Mouse (Mus musculus): ENCODE measurements around the gene Ran. TPM values are rescaled to one million over a fixed set of nuclear protein-coding genes. Genes with fewer than 3 reads are reported as not detected.

Ran gene
- polyA plus RNA-seq, 2 experiments = 266 to 476 TPM

- 71% methylated on average over 5 of the region's 5 CpGs for WGBS
- DNase-seq (ENCODE audit: low spot score) (no peak), ATAC-seq (ENCODE audit: low FRiP score, low read depth) (no peak)
- Histone ChIP-seq H3K9me3 (ENCODE audit: control insufficient read depth, low read length) (no peaks in the 10 kb centered on the region), H3K27ac (replicated peaks; ENCODE audit: low read depth, low read length) (no peak overlapping the region), H3K4me1 (ENCODE audit: control insufficient read depth, insufficient read depth, low read length) (no peaks in the 10 kb centered on the region), H3K9ac (ENCODE audit: low read depth, low read length, severe bottlenecking) (no peak overlapping the region), H3K4me2 (replicated peaks; ENCODE audit: low read depth, low read length, severe bottlenecking) (no peak overlapping the region), H3K36me3 (ENCODE audit: control insufficient read depth, insufficient read depth, low read length) (peaks cover 12% of the 10 kb centered on the region), H3K4me3 (replicated peaks; ENCODE audit: low read length) (no peak overlapping the region), H3K27me3 (ENCODE audit: control insufficient read depth, insufficient read depth, low read length) (no peaks in the 10 kb centered on the region)
- TF ChIP-seq POLR2A (IDR thresholded peaks at IDR 0.05; ENCODE audit: borderline replicate concordance, extremely low read depth, insufficient read depth, insufficient read length) = no peak
These were observed 9.4 kb downstream of the Ran start for GRCm38 (mm10) chr5:129029131-129029723.

GRCm38 (mm10) chr5:129036678-129037077 is 16.8 kb downstream of the Ran start:
- Histone ChIP-seq H3K4me2 (replicated peaks; ENCODE audit: low read depth, low read length, severe bottlenecking) (no peak overlapping the region), H3K4me3 (replicated peaks; ENCODE audit: low read length) (no peak overlapping the region), H3K9ac (ENCODE audit: low read depth, low read length, severe bottlenecking) (no peak overlapping the region), H3K36me3 (ENCODE audit: control insufficient read depth, insufficient read depth, low read length) (no peaks in the 10 kb centered on the region), H3K27ac (replicated peaks; ENCODE audit: low read depth, low read length) (no peak overlapping the region), H3K9me3 (ENCODE audit: control insufficient read depth, low read length) (no peaks in the 10 kb centered on the region), H3K27me3 (ENCODE audit: control insufficient read depth, insufficient read depth, low read length) (no peaks in the 10 kb centered on the region), H3K4me1 (ENCODE audit: control insufficient read depth, insufficient read depth, low read length) (no peaks in the 10 kb centered on the region)
- ATAC-seq (ENCODE audit: low FRiP score, low read depth) (no peak), DNase-seq (ENCODE audit: low spot score) (no peak)
- TF ChIP-seq POLR2A (IDR thresholded peaks at IDR 0.05; ENCODE audit: borderline replicate concordance, extremely low read depth, insufficient read depth, insufficient read length) = no peak
- WGBS = 88% methylated on average over 5 of the region's 5 CpGs

GRCm38 (mm10) chr5:129037739-129038138 is 17.9 kb downstream of the Ran start:
- Histone ChIP-seq H3K27me3 (ENCODE audit: control insufficient read depth, insufficient read depth, low read length) (no peaks in the 10 kb centered on the region), H3K4me2 (replicated peaks; ENCODE audit: low read depth, low read length, severe bottlenecking) (no peak overlapping the region), H3K4me1 (ENCODE audit: control insufficient read depth, insufficient read depth, low read length) (no peaks in the 10 kb centered on the region), H3K9ac (ENCODE audit: low read depth, low read length, severe bottlenecking) (no peak overlapping the region), H3K27ac (replicated peaks; ENCODE audit: low read depth, low read length) (no peak overlapping the region), H3K36me3 (ENCODE audit: control insufficient read depth, insufficient read depth, low read length) (no peaks in the 10 kb centered on the region), H3K9me3 (ENCODE audit: control insufficient read depth, low read length) (no peaks in the 10 kb centered on the region), H3K4me3 (replicated peaks; ENCODE audit: low read length) (no peak overlapping the region)
- WGBS = 52% methylated on average over 7 of the region's 7 CpGs
- TF ChIP-seq POLR2A (IDR thresholded peaks at IDR 0.05; ENCODE audit: borderline replicate concordance, extremely low read depth, insufficient read depth, insufficient read length) = no peak
- no peak for ATAC-seq (ENCODE audit: low FRiP score, low read depth)
- no peak for DNase-seq (ENCODE audit: low spot score)

GRCm38 (mm10) chr5:129045641-129046580 is 26.0 kb downstream of the Ran start:
- Histone ChIP-seq H3K36me3 (ENCODE audit: control insufficient read depth, insufficient read depth, low read length) (no peaks in the 10 kb centered on the region), H3K4me1 (ENCODE audit: control insufficient read depth, insufficient read depth, low read length) (no peaks in the 10 kb centered on the region), H3K4me3 (replicated peaks; ENCODE audit: low read length) (no peak overlapping the region), H3K9ac (ENCODE audit: low read depth, low read length, severe bottlenecking) (no peak overlapping the region), H3K27me3 (ENCODE audit: control insufficient read depth, insufficient read depth, low read length) (no peaks in the 10 kb centered on the region), H3K4me2 (replicated peaks; ENCODE audit: low read depth, low read length, severe bottlenecking) (no peak overlapping the region), H3K9me3 (ENCODE audit: control insufficient read depth, low read length) (no peaks in the 10 kb centered on the region), H3K27ac (replicated peaks; ENCODE audit: low read depth, low read length) (no peak overlapping the region)
- ATAC-seq (ENCODE audit: low FRiP score, low read depth) = no peak
- whole genome bisulfite sequencing = 66% methylated on average over 26 of the region's 26 CpGs
- no peak for DNase-seq (ENCODE audit: low spot score)
- TF ChIP-seq POLR2A (IDR thresholded peaks at IDR 0.05; ENCODE audit: borderline replicate concordance, extremely low read depth, insufficient read depth, insufficient read length) = no peak

- no peak overlapping the region for H3K27ac ChIP-seq (replicated peaks; ENCODE audit: low read depth, low read length)
- no peak for TF ChIP-seq POLR2A (IDR thresholded peaks at IDR 0.05; ENCODE audit: borderline replicate concordance, extremely low read depth, insufficient read depth, insufficient read length)
- DNase-seq (ENCODE audit: low spot score) (no peak), ATAC-seq (ENCODE audit: low FRiP score, low read depth) (no peak)
- H3K9me3 ChIP-seq (ENCODE audit: control insufficient read depth, low read length) = no peaks in the 10 kb centered on the region
- no peaks in the 10 kb centered on the region for H3K4me1 ChIP-seq (ENCODE audit: control insufficient read depth, insufficient read depth, low read length)
- H3K4me2 ChIP-seq (replicated peaks; ENCODE audit: low read depth, low read length, severe bottlenecking) = no peak overlapping the region
- WGBS = 71% methylated on average over 9 of the region's 9 CpGs
- no peaks in the 10 kb centered on the region for H3K36me3 ChIP-seq (ENCODE audit: control insufficient read depth, insufficient read depth, low read length)
- no peak overlapping the region for H3K9ac ChIP-seq (ENCODE audit: low read depth, low read length, severe bottlenecking)
- H3K4me3 ChIP-seq (replicated peaks; ENCODE audit: low read length) = no peak overlapping the region
- no peaks in the 10 kb centered on the region for H3K27me3 ChIP-seq (ENCODE audit: control insufficient read depth, insufficient read depth, low read length)
These were observed 29.5 kb downstream of the Ran start for GRCm38 (mm10) chr5:129049372-129049771.
